Mouse (Mus musculus) urinary bladder, postnatal 25 days (tissue): ENCODE results near the gene Sparcl1.

ENCODE experiments used
- DNase-seq: peaks from one replicate; pipeline ENCODE4 v3.0.0; 2022; ENCODE audit warnings: low spot score

Sparcl1 gene

GRCm38 (mm10) chr5:104113491-104114172 is at the start of gene Sparcl1:
Gene Sparcl1, minus strand, starts transcription at chr5:104113733.
- DNase-seq = no peak

DNA sequence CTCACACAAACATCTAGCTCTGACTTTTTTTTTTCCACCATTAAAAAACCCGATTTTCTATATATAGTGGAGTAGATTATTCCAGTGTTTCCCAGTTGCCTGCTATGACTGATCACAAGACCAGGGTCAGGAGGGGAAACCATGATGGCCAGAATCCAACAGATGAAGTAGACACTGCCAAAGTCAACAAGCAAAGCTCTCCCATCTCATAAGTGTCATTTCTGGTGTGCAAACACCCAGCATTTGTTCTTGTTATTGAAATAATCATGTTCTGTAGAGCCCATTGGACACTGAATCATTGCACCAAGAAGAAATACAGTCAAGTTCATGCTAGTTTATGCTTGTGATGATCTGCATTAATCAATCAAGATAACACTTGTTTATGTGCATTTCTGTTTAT is 47.9 kb upstream of the Sparcl1 start:
- DNase-seq = no peak

- DNase-seq = no peak
These were observed 47.0 kb upstream of the Sparcl1 start for GRCm38 (mm10) chr5:104160581-104160980.

GRCm38 (mm10) chr5:104158332-104159052 is 45.0 kb upstream of the Sparcl1 start:
- DNase-seq = no peak

DNA sequence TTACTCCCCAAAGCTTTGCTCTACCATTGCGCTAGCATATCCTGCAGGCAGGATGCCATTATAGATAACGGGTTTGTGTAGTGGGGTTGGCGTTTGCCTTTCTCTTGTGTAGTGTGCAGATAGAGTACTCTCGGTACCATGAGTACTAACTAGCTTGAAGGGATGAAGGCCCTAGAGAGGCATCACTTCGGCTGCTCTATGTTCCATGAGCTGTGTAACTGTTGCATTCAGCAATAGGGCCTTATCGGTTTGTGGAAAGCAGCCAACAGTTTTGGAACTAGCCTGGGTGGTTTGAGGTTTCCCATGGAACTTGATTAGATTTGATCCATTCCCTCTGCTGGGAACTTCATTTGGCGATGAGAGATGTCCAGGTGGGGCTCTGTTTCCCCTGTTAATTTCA is 44.2 kb upstream of the Sparcl1 start:
- no peak for DNase-seq

GRCm38 (mm10) chr5:104150196-104150595 is 36.7 kb upstream of the Sparcl1 start:
- no peak for DNase-seq

GRCm38 (mm10) chr5:104149349-104149748 is 35.8 kb upstream of the Sparcl1 start:
- DNase-seq = no peak

DNA sequence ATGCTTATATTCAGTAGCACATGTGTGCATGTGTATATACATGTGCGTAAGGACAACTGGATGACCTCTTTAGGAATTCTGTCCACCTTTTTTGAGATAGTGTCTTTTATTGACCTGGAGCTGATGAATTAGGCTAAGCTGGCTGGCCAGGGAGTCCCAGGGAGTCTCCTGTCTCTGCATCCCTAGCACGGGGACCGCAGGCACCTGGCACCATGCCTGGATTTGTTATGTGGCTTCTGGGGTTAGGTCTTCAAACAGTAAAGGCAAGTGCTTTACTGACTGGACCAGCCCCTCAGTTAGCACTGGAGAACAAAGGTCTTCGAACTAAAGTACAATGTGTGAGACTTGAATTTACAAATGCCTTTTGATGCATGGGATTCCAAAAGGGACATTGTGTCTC is 30.5 kb upstream of the Sparcl1 start:
- DNase-seq = no peak

DNA sequence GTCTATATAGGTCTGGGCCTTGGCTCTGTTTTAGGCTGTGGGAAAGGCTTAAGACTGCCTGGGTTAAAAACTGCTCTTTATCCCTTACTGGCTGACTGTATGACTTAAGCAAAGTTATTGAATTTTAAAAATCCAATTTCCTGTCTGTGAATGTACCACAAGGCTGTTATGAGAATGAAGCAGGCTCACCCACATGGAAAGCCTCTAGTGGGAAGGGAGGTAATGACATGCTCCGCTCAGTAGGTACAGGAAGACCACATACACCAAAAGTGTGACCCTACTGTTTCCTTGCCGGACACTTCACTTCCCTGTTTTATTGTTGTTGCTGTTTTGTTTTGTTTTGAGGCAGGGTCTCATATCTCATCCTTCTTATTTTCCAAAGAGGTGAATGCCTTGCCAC is 27.5 kb upstream of the Sparcl1 start:
- no peak for DNase-seq

- no peak for DNase-seq
These were observed 24.5 kb upstream of the Sparcl1 start for GRCm38 (mm10) chr5:104137920-104138541.

GRCm38 (mm10) chr5:104133752-104134151 is 20.2 kb upstream of the Sparcl1 start:
- DNase-seq = no peak

GRCm38 (mm10) chr5:104131544-104131943 is 18.0 kb upstream of the Sparcl1 start:
- DNase-seq = no peak

DNA sequence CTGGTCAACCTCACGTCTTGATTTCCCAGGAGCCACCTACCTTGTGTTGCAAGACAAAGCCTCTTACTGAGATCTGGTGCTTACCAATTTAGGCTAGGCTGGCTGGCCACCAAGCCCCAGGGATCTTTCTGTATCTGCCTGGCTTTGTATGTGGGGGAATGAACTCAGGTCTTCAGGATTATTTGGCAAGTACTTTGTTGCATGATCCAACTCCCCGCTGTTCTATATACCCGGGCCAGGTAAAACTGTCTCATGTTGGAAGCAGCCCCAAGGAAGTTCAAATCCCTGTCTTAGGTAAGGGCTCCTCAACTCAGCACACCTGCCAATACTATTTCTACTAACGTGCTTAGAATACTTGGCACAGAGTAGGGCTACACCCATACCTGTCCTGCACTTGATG is 17.4 kb upstream of the Sparcl1 start:
- DNase-seq = no peak

GRCm38 (mm10) chr5:104128281-104129031 is 14.9 kb upstream of the Sparcl1 start:
- no peak for DNase-seq

DNA sequence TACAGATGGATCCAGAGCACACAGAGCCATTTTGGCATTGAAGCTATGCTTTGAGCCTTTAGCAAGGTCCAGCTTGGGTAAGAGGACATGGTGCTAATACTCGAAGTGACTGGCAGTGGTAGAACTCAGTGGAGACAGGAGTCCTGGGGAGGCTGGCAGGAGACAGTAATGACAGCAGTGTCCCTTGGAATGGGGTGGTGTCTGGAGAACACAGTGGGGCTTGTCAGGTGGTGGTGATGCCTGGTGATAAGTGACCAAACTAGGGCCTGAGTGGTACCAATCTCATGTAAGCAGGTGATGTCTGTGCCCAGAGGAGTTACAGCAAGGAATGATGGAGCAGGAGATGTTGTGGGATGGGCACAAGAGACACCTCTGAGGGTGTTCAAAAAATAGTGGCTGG is 13.8 kb upstream of the Sparcl1 start:
- no peak for DNase-seq

DNA sequence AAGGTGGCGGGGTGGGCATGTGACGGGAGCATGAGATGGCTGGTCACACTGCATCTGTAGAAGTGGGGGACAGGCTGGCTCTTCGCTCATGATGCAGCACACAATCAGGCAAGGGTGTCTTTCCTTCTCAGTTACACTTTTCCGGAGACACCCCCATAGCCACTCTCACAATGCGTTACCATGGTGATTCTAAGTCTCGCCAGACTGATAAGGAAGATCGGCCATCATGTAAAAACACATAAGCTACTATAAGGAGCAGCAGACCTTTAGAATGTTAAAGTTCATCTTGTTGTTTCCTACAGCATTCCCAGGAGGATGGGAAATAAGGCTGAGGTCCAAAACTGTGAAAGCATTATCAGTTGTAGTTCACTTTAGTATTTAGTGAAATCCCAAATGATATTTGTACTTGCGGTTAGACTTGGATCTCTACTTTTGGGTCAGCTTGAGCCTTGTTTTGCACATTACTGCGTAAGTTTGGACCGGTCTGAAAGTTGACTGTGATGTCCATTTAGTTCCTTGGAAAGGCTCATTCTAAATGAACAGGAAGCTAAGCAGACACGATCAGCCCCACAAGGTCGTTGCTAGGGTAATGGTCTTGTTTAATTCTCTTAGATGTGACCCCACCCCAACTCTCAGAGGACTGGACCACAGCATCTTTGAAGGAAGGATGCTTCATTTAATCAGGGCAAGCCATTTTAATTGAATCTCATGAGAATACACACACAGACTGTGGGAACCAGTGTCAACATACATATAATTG is 13.2 kb upstream of the Sparcl1 start:
- DNase-seq = no peak

DNA sequence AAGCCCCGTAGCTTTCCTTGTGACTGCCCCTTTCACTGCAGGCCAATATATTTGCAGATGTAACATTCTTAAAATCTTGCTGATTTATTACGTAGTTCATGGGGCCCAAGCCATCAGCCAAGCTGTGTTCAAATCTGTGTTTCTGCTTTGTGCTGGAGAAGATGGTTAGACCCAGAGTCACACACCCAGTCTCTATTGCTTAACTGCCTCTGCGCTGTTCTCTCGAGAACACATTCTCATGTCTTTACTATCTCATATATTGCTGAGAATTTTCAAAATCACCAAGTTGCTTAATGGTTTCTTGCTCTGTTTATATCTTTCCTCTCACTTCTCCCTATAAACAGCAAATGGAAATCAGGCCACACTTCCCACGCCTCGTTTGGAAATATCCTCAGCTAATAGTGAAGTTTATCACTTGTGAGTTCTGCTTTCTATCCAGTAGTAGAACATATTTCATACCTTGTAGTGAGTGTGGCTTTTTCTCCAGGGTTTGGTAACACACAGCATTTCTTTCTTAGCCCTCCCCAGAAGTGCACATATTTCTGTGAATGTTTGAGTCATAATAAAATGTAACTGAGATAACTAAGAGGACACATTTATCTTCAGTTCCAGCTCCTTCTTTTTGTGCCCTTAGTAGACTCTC is 10.6 kb upstream of the Sparcl1 start:
- DNase-seq = no peak

DNA sequence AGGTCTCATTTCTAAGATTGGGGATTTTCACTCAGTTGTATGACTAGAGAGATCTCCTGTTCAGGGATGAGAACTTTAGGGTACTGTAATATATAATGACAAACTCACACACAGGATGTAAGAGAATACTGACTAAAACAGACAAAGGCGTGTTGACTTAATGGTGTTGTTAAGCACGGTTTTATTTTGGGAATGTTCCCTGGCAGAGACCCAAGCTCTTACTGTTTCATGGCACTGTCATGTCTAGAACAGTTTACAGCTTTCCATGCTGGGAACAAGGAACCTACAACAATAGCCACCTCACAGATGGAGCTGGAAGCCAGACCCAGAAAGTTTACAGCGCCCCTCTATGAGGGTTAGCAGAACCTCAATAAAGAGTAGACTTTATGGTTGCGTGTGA is 2.4 kb upstream of the Sparcl1 start:
- no peak for DNase-seq

GRCm38 (mm10) chr5:104115118-104115517 is 1.6 kb upstream of the Sparcl1 start:
- no peak for DNase-seq

DNA sequence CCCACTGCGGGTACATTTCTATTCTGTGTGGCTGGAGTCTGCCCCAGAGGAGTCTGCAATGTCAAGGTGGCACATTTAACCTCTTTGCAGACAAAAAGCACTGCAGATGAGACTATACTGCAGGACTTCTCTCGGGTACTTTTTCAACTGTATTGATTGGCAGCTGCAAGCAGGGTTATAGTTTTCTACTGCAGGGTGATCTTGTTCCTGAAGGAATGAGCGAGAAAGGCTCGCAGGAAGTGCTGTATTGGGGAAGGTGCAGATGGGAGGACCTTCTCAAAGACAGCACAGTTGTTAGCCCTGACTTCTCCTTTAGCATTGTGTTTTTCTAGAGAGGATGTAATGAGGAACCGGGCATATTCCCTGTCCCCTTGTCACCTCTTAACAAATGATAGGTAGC is 1.0 kb downstream of the Sparcl1 start:
- no peak for DNase-seq

DNA sequence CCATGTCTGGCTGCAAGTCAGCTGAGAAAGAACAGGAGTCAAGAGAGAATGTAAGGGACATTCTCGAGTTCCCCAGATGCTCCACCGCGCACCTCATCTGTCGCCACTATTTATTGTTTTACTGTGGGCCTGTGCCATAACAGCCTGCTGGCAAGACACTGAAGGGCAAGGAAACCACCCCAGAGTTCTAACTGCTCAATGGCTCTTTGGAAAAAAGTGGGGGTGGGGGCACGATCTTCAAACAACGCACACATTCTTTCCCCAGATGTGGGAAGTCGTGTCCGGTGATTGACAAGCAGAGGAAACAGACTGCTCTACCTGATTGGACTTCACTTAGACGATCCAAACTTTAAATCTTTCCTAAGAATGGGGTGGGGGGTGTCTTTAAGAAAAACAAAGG is 1.5 kb downstream of the Sparcl1 start:
- DNase-seq = no peak
